Mouse (Mus musculus): ENCODE results near the gene Nol3.

Gene Nol3

DNA sequence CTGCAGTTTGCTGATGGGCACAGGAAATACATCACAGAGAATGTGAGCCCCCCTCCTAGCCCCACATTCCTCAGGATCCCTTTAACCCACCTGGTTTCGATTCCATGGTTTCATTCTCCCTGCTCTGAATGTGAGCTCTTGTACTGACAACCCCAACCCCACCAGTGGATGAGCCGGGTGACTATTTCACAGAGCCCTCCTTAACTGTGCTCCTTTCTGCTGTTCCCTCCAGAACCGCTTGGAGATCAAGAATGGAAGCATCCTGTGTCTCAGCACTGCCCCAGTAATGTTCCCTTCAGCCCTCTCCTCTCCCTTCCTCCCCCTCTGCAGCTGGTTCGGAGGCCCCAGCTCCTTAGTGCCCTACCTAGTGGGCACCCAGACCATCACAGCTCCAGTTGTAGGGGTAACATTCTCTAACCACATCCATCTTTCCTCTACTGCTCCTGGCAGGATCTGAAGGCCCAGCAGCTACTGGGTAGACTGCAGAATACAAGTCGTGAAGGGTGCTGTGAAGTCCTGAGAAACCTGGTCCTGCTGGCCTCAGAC lies 30.3 kb downstream of the Nol3 start:
- intact Hi-C loops (cut with DNase I) = no loop called here

DNA sequence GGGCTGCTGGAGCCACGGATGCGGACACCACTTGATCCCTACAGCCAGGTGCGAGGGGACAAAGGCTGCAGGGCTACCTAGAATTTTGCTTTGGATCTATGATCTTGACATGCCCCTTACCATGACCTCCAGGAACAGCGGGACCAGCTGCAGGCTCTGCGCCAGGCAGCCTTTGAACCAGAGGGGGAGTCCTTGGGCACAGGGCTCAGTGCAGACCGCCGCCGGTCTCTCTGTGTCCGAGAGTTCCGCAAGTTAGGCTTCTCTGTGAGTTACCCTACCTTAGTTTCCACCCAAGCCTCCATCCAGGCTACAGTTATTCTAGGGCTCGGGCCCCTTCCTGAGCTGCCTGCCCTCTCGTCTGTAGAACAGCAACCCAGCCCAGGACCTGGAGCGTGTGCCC lies 31.7 kb downstream of the Nol3 start:
- intact Hi-C loops (cut with DNase I) = no loop called here

DNA sequence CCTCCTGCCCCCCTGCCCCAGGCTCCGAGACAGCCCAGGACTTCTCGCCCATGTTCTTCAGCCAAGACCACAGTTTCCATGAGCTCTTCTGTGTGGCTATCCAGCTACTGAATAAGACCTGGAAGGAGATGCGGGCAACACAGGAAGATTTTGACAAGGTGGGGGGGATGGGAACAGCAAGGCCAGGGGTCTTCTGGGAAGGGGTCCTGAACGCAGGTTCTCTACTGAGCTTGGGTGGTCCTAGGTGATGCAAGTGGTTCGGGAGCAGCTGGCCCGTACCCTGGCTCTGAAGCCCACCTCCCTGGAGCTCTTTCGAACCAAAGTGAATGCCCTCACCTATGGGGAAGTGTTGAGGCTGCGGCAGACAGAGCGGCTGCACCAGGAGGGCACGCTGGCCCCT lies 32.5 kb downstream of the Nol3 start:
- intact Hi-C loops (cut with DNase I) = no loop called here

DNA sequence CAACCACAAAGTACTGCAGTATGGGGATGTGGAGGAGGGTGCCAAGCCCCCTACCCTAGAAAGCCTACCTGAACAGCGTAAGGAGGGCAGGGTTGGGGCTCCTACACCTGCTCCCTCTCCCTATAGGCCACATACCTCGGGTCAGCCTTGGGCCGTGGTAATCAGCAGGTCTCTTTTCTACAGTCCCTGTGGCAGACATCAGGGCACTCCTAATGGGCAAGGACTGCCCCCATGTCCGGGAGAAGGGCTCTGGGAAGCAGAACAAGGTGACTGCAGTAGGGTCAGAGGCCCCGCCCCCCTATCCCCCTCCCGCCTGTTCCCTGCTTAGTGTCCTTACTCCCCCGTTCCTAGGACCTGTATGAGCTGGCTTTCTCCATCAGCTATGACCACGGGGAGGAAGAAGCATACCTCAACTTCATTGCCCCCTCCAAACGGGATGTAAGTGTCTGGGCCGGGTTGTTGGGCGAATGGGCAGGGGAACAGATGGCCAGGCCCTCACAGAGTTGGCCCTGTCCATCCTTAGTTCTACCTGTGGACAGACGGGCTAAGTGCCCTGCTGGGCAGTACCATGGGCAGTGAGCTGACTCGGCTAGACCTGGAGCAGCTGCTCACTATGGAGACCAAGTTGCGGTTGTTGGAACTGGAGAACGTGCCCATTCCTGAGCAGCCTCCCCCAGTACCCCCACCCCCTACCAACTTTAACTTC lies 33.4 kb downstream of the Nol3 start:
- intact Hi-C loops (cut with DNase I) = no loop called here

DNA sequence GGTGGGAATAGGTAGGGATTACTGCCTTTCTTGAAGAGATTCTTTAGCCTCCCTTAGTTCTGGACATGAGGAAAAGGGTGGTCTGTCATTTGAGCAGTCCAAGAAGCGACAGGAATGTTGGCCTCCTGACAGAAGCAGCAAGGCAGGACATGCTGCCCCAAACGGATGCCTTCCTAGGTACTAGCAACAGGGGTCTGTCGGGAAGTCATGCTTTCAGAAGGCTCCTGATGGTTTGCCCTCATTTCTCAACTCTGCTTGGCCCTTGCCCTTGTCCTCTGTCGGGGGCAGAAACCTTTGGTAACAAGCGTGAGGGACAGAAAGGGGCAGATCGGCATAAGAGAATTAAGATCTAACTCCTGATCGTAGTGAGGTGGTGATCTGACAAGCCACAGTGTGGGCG lies 34.2 kb downstream of the Nol3 start:
- intact Hi-C loops (cut with DNase I) = no loop called here

DNA sequence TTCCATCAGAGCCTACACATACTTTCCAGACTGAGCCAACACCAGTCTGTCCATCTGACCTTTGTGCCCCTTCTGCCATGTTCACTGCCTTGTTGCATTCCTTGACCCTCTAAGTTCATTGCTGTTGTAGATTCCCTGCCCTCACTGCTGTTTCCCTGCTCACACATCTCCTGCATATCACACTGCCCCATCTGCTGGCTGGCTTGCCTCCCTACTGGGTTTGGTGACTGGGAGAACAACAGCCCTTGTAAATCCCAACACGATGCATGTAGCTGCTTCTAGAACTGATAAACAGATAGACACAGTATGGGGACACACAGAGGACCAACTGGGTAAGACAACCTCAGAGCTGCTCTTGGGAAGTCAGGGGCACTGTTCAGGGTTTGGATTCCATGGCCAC lies 35.8 kb downstream of the Nol3 start:
- intact Hi-C loops (cut with DNase I) = no loop called here

DNA sequence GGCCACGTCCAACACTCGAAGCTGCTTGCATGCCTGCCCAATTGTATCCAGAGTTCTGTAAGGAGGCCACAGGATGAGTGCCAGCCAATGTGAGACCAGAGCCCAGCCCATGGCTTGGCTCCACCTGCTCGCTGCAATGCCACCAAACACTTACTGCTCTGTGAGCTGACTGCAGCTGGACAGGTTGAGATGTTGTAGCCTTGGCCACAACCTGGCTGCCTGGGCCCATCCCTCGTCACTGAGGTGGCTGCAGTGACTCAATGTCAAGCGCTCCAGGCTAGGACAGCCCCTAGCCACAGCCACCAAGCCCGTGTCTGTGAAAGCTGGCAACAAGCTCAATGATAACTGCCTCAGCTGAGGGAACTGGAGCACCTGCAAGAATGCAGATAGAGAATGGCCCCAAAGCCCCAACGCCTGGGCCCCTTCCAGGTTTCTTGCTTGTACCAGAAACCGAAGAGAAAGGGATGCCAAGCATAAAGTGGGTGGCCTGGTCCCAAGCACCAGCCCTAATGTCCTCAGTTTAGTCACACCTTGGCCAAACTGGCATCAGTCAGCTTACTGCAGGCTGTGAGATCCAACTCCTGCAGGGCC lies 37.0 kb downstream of the Nol3 start:
- intact Hi-C loops (cut with DNase I) = no loop called here

DNA sequence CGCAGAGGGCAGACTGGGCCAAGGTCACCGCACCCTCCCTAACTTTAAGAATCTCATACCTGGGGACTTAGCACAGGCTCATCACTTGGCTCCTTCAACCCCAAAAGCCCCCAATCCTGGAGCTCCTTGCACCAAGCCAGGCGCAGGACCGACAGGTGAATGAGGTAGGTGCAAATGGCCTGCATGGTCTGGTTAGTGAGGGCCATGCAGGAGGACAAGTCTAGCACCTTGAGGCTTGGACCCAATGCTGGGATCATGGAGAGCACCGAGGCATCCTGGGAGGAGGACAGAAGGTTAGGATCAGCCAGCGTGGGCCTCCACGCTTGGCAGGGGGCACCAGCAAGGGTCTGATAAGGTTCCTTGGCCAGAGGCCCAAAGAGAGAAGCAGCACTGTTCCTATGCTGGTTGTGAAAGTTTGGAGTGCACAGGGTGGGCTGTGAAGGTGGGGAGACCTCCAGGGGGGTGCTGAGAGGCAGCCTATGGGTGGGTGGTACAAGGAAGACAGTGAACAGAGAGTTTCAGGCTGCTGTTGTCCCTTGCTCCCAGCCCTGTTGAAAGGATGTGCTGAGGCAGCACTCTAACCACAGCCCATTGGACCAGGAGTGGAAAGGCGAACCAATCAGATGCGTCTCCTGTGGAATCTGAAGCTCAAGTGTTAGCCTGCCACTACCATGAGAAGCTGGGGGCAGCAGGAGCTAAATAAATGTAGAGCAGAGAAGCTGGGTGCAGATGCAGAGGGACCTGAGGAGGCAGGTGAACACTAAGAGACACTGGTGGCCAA lies 37.9 kb downstream of the Nol3 start:
- intact Hi-C loops (cut with DNase I) = no loop called here

DNA sequence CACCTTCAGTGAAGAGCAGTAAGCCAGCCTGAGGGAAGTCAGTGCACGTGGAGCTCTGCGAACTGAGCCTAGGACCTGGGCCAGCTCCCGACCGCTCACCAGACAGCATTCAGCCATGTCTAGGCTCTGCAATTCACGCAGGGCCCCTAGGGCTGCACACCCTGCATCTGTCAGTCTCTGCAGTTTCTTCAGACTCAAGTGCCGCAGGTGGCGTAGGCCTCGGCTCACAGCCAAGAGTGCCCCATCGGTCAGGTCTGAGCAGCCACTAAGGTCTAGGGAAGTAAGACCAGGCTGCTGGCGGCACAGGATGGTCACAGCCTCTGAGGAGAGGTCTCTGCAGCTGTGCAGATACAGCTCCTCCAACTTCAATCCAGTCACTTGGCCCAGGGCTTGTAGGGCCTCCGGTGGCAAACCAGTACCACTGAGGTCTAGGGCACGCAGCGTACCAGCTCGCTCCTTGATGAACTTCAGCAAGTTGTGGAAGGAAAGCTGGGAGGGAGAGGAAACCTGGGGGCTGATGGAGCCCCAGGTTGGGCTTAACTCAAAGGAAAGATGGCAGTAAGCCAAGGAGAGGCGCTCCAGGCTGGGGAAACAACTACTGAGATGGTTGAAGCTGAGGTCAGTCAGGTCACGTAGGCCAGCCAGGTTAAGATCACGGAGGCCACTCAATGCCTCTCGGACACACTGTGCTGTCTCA lies 39.3 kb downstream of the Nol3 start:
- intact Hi-C loops (cut with DNase I) = no loop called here

DNA sequence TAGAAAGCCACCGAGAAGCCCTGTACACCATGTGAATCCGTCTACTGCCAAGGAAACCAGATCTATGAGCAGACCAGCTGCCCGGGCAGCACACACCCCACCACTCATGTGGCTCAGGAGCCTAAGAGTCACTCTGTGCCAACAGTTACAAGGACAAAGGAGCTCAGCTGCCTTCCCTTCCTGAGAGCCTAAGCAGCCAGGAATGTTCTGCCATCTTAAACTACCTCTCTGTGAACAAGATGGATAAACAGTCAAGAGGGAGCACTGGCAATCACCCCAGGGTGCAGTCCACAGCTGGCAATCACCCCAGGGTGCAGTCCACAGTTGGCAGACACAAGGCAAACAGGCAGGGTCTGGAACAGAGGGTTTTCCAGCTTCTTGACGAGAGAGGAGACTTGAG lies 42.0 kb downstream of the Nol3 start:
- intact Hi-C loops (cut with DNase I) = no loop called here

DNA sequence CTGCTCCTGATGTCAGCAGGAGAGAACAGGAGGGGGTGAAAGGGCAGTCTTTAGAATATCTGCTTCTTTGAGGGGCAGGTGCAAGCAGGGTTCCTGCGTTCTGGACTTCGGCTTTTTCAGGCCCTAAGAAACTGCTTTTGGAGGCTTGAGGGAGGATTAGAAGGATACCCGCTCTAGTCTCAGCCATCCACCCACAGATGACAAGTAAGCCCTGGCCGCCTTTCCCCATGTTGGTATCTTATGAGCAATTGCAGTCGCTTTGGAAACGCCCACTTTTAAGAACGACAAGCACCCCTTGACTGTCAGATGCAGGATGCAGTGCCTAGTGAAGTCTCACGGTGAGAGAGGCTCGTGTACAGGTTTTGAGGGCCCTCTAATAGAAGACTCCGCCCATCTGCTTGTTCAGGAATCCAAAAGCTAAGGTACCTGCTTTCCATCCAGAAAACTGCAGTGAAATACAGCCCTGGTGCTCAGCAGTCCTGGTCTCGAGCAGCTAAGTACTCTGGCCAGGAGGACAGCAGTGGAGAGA lies 42.8 kb downstream of the Nol3 start:
- intact Hi-C loops (cut with DNase I) = no loop called here

DNA sequence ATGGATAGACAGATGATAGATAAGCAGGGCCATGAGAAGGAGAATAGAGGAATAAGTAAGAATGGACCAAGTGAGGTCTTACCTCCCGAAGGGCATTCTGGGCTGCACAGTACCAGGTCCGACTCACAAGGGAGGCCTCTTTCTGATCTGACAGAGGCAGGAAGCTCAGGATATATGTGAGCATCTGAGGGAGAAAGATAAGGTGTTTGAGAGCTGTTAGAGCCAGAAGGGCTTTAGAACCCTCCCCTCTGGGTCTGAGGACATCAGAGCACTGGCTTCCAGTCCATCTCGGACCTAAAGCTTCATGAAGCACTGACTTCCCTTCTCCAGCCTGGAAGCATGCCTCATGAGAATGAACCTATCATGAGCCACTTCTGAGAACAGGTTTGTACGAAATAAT lies 47.2 kb downstream of the Nol3 start:
- intact Hi-C loops (cut with DNase I) = no loop called here

DNA sequence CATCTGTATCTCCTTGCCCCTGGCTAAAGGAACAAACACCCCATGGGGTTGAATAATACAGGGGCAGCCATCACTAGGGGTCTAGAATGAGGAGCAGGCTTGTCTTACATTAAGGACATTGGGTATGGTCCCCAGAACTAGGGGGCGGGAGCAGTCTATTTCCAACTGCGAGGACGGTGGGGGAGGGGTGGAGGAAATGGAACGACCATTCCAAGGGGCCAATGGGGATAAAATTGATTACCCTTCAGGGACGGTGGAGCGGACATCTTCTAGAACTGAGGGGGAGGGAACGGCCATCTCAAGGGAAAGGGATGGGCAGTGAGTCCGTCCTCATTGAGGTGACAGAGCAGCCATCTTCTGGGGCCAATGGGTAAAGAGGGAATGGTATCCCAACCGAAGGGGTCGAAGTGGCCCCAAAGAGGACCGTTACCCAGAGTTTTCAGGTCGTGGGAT lies 49.7 kb downstream of the Nol3 start:
- intact Hi-C loops (cut with DNase I) = no loop called here

DNA sequence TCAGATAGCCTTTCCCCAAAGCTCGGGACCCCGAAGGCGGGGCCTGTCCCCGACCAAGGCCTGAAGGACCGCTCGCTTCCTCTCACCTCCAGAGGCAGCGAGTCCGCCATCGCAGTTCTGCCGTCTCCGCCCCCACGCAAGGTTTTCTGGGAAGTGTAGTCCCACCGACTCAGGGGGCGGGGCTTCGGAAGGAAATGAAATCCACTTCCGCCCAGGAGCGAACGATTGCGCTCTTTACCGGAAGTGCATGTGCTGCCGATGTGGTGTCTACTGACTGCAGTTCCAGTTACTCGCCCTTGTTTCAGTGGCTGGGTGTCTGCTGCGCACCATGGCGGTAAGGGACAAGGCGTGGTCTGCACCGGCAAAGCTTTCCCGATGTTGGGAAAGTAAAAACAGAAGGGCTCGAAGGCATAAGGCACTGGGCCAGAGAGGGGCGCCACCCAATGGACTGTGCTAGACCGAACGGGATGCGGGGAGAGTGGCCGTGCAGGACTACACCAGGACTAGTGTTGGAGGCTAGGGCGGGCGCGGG lies 50.3 kb downstream of the Nol3 start, which contains the start of the genes Lrrc29 and Tmem208:
Gene Lrrc29, minus strand, starts transcription at position 138 of the 532 bp plus-strand sequence.
Gene Tmem208, plus strand, starts transcription at position 214 of the 532 bp plus-strand sequence.
- intact Hi-C loops (cut with DNase I) = no loop called here

DNA sequence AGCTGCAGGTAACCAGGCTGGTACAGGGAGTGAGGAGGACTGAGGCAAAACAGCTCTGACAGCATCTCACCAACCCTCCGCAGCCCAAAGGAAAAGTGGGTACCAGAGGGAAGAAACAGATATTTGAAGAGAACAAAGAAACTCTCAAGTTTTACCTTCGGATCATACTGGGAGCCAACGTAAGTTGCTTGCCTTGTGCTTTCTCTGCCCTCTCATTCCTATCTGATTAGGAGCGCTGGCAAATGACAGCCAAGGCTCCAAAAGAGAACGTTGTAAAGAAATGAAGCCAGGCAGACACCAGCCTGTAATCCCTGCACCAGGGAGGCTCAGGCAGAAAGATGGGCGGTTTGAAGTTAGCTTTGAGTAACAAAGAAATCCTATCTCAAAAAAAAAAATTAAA lies 51.0 kb downstream of the Nol3 start:
- intact Hi-C loops (cut with DNase I) = no loop called here

DNA sequence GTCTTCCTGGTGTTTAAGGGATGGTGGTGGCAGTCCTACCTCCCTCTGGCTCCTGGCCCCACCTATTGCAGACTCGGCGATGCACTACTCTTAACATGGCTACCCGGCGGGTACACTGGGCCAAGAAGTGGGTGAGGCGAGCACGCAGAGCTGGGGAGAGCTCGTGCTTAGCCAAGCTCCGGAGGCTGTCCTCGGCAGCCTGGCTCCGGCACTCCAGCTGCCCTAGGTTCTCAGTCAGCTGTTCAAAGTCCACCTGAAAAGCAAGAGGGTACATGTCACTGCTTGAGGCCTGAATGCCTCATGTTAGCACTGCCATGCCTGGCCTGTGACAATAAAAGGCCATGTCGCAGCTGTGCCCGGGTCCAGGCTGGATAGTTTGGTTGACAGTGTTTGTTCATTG lies 54.4 kb downstream of the Nol3 start:
- intact Hi-C loops (cut with DNase I) = no loop called here

DNA sequence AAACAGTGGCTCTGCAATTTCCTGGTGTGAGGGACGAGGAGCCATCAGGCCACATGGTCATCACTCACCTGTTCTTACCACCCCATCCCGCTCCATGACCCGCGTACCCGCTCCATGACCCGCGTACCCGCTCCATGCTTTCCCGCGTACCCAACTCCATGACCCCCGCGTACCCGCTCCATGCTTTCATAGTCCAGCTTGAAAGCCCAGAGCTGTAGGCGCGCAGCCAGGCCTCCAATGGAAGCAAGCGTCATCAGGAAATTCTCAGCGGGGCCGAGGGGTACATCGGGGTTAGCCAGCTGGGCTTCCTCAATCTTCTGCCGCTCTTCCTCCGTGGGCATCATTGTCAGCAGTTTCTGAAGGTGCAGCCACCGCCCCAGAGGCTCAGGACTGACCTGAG lies 55.5 kb downstream of the Nol3 start:
- intact Hi-C loops (cut with DNase I) = no loop called here

All from adrenal gland (tissue).